Mouse (Mus musculus) ES-Bruce4 (cell line): ENCODE data around the gene Rab11fip3.

Source experiments
- CTCF ChIP-seq: IDR thresholded peaks from one replicate; pipeline ENCODE4 v1.8.1; 2011; ENCODE audit warnings: low read depth, low read length
- POLR2A ChIP-seq: IDR thresholded peaks from one replicate; pipeline ENCODE4 v1.8.1; 2011; ENCODE audit warnings: low read length; ENCODE audit not compliant: insufficient read depth

- TF ChIP-seq CTCF = no peak
- no peak for TF ChIP-seq POLR2A
Measured at GRCm38 (mm10) chr17:26094531-26095110, 25.3 kb upstream of the Rab11fip3 start.
